Mouse (Mus musculus) CH12.LX (cell line): Measurements from ENCODE around the gene Slc7a7. TPM values are rescaled to one million over a fixed set of nuclear protein-coding genes. Genes with fewer than 3 reads are reported as not detected.

ENCODE experiments used
- DNase-seq: peaks from one replicate; pipeline ENCODE4 v3.0.0-alpha.2; 2013; ENCODE audit errors: extremely low read depth
- H3K27ac ChIP-seq: 2 replicates; pipeline ENCODE4 v1.5.1; 2012; ENCODE audit warnings: low read depth, mild to moderate bottlenecking, control low read depth, moderate library complexity; ENCODE audit not compliant: insufficient read depth
- H3K27me3 ChIP-seq: replicated peaks from 2 replicates; pipeline ENCODE3; 2012; ENCODE audit warnings: inconsistent platforms
- H3K36me3 ChIP-seq, 2 experiments: replicated peaks in 1 of 2; 2 replicates each; pipeline versions ENCODE3 to v1.6.1; 2012; ENCODE audit warnings: inconsistent platforms in 1 of 2, low read length in 1 of 2, mild to moderate bottlenecking in 1 of 2, mixed read lengths in 1 of 2, moderate library complexity in 1 of 2; ENCODE audit not compliant: control insufficient read depth in 1 of 2, insufficient read depth in 1 of 2
- H3K4me1 ChIP-seq, 2 experiments: 2 replicates each; pipeline ENCODE4 v1.6.1; 2012; ENCODE audit warnings: inconsistent platforms in 1 of 2, moderate library complexity in 1 of 2; ENCODE audit not compliant: insufficient read depth in 2 of 2, control insufficient read depth in 1 of 2
- H3K4me2 ChIP-seq: 2 replicates; pipeline ENCODE4 v1.6.1; 2012; ENCODE audit warnings: low read depth, mild to moderate bottlenecking, control low read depth; ENCODE audit not compliant: poor library complexity, insufficient read depth, severe bottlenecking
- H3K4me3 ChIP-seq, 3 experiments: fragments of 150-350 bp in 1 of 3; sonication (generic) in 1 of 3; replicated peaks in 1 of 3; 2 replicates each; pipeline versions ENCODE3 to v1.5.1; 2011 to 2012; ENCODE audit warnings: low read depth in 2 of 3, low read length in 2 of 3, mild to moderate bottlenecking in 2 of 3, moderate library complexity in 2 of 3, control low read depth in 1 of 3, improper control_type of control experiment in 1 of 3, inconsistent platforms in 1 of 3, mixed read lengths in 1 of 3; ENCODE audit not compliant: poor library complexity in 1 of 3
- H3K79me2 ChIP-seq: replicated peaks from 2 replicates; pipeline ENCODE4 v1.6.1; 2012; ENCODE audit warnings: mild to moderate bottlenecking, moderate library complexity; ENCODE audit not compliant: control insufficient read depth, poor library complexity, insufficient read depth, severe bottlenecking; ENCODE audit errors: extremely low read depth
- H3K9ac ChIP-seq: 2 replicates; pipeline ENCODE4 v1.6.1; 2012; ENCODE audit warnings: low read depth, mild to moderate bottlenecking, control low read depth, moderate library complexity; ENCODE audit not compliant: insufficient read depth
- H3K9me3 ChIP-seq: replicated peaks from 2 replicates; pipeline ENCODE3; 2012; ENCODE audit warnings: low read length, inconsistent platforms, mixed read lengths
- CHD1 ChIP-seq: IDR thresholded peaks from 2 replicates; pipeline ENCODE4 v1.6.1; 2012; ENCODE audit warnings: low read depth, low read length, improper control_type of control experiment, inconsistent platforms
- CHD2 ChIP-seq: IDR thresholded peaks from 2 replicates; pipeline ENCODE4 v1.6.1; 2011; ENCODE audit warnings: low read length, improper control_type of control experiment
- GABPA ChIP-seq: IDR thresholded peaks from 2 replicates; pipeline ENCODE4 v1.6.1; 2012; ENCODE audit warnings: low read depth, low read length, improper control_type of control experiment, inconsistent platforms; ENCODE audit not compliant: insufficient replicate concordance
- HCFC1 ChIP-seq: IDR thresholded peaks from 2 replicates; pipeline ENCODE4 v1.6.1; 2012; ENCODE audit warnings: low read depth, mild to moderate bottlenecking, inconsistent platforms, low read length, improper control_type of control experiment
- IRF4 ChIP-seq: IDR thresholded peaks from 2 replicates; pipeline ENCODE4 v1.6.1; 2014; ENCODE audit warnings: low read depth, mild to moderate bottlenecking, inconsistent platforms, low read length, improper control_type of control experiment
- JUN ChIP-seq: IDR thresholded peaks from 2 replicates; pipeline ENCODE4 v1.6.1; 2011; ENCODE audit warnings: low read depth, mild to moderate bottlenecking, low read length, improper control_type of control experiment, moderate library complexity; ENCODE audit not compliant: insufficient read depth
- MAX ChIP-seq: IDR thresholded peaks from 2 replicates; pipeline ENCODE4 v1.6.1; 2011; ENCODE audit warnings: low read length, improper control_type of control experiment
- MXI1 ChIP-seq: IDR thresholded peaks from 2 replicates; pipeline ENCODE4 v1.6.1; 2011; ENCODE audit warnings: mild to moderate bottlenecking, low read depth, low read length, improper control_type of control experiment
- NRF1 ChIP-seq: IDR thresholded peaks from 2 replicates; pipeline ENCODE4 v1.6.1; 2014; ENCODE audit warnings: low read depth, mild to moderate bottlenecking, inconsistent platforms, low read length, improper control_type of control experiment, moderate library complexity
- PAX5 ChIP-seq: IDR thresholded peaks from 2 replicates; pipeline ENCODE4 v1.6.1; 2012; ENCODE audit warnings: low read length, inconsistent platforms, mixed read lengths
- RAD21 ChIP-seq: IDR thresholded peaks from 2 replicates; pipeline ENCODE4 v1.6.1; 2011; ENCODE audit warnings: low read depth, mild to moderate bottlenecking, low read length, improper control_type of control experiment, moderate library complexity
- RCOR1 ChIP-seq: conservative IDR thresholded peaks from 2 replicates; pipeline ENCODE4 v1.6.1; 2012; ENCODE audit warnings: low read depth, mild to moderate bottlenecking, inconsistent platforms, low read length, improper control_type of control experiment
- USF1 ChIP-seq: IDR thresholded peaks from 2 replicates; pipeline ENCODE4 v1.6.1; 2014; ENCODE audit warnings: low read depth, mild to moderate bottlenecking, inconsistent platforms, low read length, improper control_type of control experiment
- USF2 ChIP-seq: conservative IDR thresholded peaks from 2 replicates; pipeline ENCODE4 v1.6.1; 2011; ENCODE audit warnings: low read depth, low read length, improper control_type of control experiment
- ZMIZ1 ChIP-seq: IDR thresholded peaks from 2 replicates; pipeline ENCODE4 v1.6.1; 2012; ENCODE audit warnings: low read depth, mild to moderate bottlenecking, inconsistent platforms, low read length, improper control_type of control experiment
- ZNF384 ChIP-seq: IDR thresholded peaks from 2 replicates; pipeline ENCODE4 v1.6.1; 2012; ENCODE audit warnings: low read depth, low read length, improper control_type of control experiment, inconsistent platforms
- dilution Hi-C: fragments of 300-500 bp; cut with MboI; formaldehyde crosslinking; loops from 2 replicates; pipeline ENCODE4 v1.14.3; 2020; ENCODE audit warnings: low sequenced_read_pairs; ENCODE audit not compliant: extremely low pct_unique_long_range_greater_than_20kb, extremely low pct_ligation_motif_present
- in situ Hi-C: fragments of 300-500 bp; cut with MboI; formaldehyde crosslinking; loops from 3 replicates; pipeline ENCODE4 v1.14.3; 2019; ENCODE audit warnings: low sequenced_read_pairs, low pct_ligation_motif_present, low pct_unique_long_range_greater_than_20kb, mixed read lengths
- polyA plus RNA-seq: library from polyadenylated mRNA; unstranded; fragments of >175 nt; gene quantifications from 2 replicates; pipeline ENCODE4 v1.2.1, GENCODE M21; 2012; ENCODE audit warnings: low read depth; ENCODE audit not compliant: insufficient read length
- total RNA-seq, 2 experiments: library from RNA; depleted of rRNA; stranded (reverse); fragments of 300-350 nt in 1 of 2; fragments of >200 nt in 1 of 2; gene quantifications; 2 replicates each; pipeline ENCODE4 v1.2.3; 2012 to 2014

Slc7a7 gene
- total and polyA plus RNA-seq, 3 experiments = 27.8 to 50.4 (median 45.4) TPM

- no peak for DNase-seq
- Histone ChIP-seq H3K9me3 (peaks cover 3% of the 10 kb centered on the region), H3K36me3 (peaks cover 26 to 53% of the 10 kb centered on the region in 2 experiments), H3K4me1 (peaks cover 21 to 66% of the 10 kb centered on the region in 2 experiments), H3K9ac (no peak overlapping the region), H3K27me3 (no peaks in the 10 kb centered on the region), H3K4me2 (no peak overlapping the region), H3K79me2 (peaks cover 60% of the 10 kb centered on the region)
- in situ Hi-C loops = loop anchor here (5.0 to 25.0 kb wide), 2 partner anchors 34 to 339 kb away; no protein-coding TSS in a partner anchor
- dilution Hi-C loops = no loop called here
- TF ChIP-seq CHD2 (no peak), USF2 (no peak), RCOR1 (no peak), USF1 (no peak), PAX5 (no peak), JUN (no peak), MAX (no peak), HCFC1 (no peak), ZMIZ1 (no peak), IRF4 (no peak), NRF1 (no peak), RAD21 (no peak), ZNF384 (no peak), GABPA (no peak), CHD1 (no peak), MXI1 (no peak)
- TF ChIP-seq, all 38 proteins: peak for 0
- H3K4me3 ChIP-seq = no peak overlapping the region
- no peak overlapping the region for H3K27ac ChIP-seq
Measured at GRCm38 (mm10) chr14:54401723-54402122, 15.9 kb downstream of the Slc7a7 start.

- dilution Hi-C loops = no loop called here
- H3K36me3 ChIP-seq = peaks cover 30 to 53% of the 10 kb centered on the region in 2 experiments
- H3K9ac ChIP-seq = peak overlapping the region; percentile 33
- peaks cover 55% of the 10 kb centered on the region for H3K79me2 ChIP-seq
- peak overlapping the region; percentile 89 for H3K4me2 ChIP-seq
- peaks cover 9% of the 10 kb centered on the region for H3K9me3 ChIP-seq
- in situ Hi-C loops = no loop called here
- TF ChIP-seq MAX = no peak
- TF ChIP-seq ZNF384 = 0 out of 2 replicates have a peak, but pooled peaks have one; percentile 10
- H3K27me3 ChIP-seq = no peaks in the 10 kb centered on the region
- peak overlapping the region; percentile 89 for H3K27ac ChIP-seq
- no peak overlapping the region for H3K4me3 ChIP-seq
- DNase-seq = no peak
- H3K4me1 ChIP-seq = peaks cover 13 to 66% of the 10 kb centered on the region in 2 experiments
Measured at GRCm38 (mm10) chr14:54398921-54399382, 18.6 kb downstream of the Slc7a7 start.
